Mouse (Mus musculus): ENCODE measurements at regions not wholly inside any gene's neighbourhood (a gene's known extent, or its start where the extent isn't known, plus 50 kb on each side); places are given as distances from the start of the nearest gene placed in this dataset.

GRCm38 (mm10) chr7:35989456-35989855 is 186.7 kb upstream of the Zfp507 start:
- no peak for TF ChIP-seq CTCF (IDR thresholded peaks at IDR 0.05; ENCODE audit: extremely low read depth, insufficient read depth, low read length)
- TF ChIP-seq POLR2A (IDR thresholded peaks at IDR 0.05; ENCODE audit: extremely low read depth, insufficient read depth, low read length), result no peak
